Mouse (Mus musculus): ENCODE measurements at regions not wholly inside any gene's neighbourhood (a gene's known extent, or its start where the extent isn't known, plus 50 kb on each side); places are given as distances from the start of the nearest gene placed in this dataset.

DNA sequence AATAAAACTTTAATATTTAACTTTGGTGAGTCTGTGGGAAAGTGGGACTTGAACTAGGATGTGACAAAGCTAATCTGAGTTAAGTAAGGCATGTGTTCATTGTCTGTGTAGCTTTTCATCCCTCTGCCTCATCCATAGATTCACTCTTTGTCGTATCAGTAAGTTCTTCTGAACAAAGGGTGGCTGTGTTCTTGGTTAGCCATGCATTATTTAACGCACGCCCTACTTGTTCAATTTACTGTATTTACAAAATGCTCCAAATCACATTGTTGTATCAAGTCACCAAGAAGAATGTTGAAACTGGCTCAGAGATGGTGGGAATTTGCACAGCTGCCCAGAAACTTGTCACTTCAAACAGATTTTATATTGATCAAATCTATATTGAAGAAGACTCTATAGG lies 132.2 kb upstream of the Meis1 start:
- TF ChIP-seq EP300 (IDR thresholded peaks at IDR 0.05; ENCODE audit: insufficient read depth, low read depth, low read length) = no peak
- TF ChIP-seq CTCF (IDR thresholded peaks at IDR 0.05) = no peak
- TF ChIP-seq POLR2A (IDR thresholded peaks at IDR 0.05; ENCODE audit: insufficient read depth, low read depth, low read length) = no peak
